Mouse (Mus musculus) naive thymus-derived CD4-positive, alpha-beta T cell, adult 2 months (primary cell): ENCODE data around the gene Mroh3.

Source experiments
- DNase-seq: peaks from one replicate; pipeline ENCODE4 v3.0.0-alpha.2; 2011; ENCODE audit warnings: low read depth

The Mroh3 gene

GRCm38 (mm10) chr1:136156951-136157350, 55.7 kb downstream of the Mroh3 start:
- no peak for DNase-seq

DNA sequence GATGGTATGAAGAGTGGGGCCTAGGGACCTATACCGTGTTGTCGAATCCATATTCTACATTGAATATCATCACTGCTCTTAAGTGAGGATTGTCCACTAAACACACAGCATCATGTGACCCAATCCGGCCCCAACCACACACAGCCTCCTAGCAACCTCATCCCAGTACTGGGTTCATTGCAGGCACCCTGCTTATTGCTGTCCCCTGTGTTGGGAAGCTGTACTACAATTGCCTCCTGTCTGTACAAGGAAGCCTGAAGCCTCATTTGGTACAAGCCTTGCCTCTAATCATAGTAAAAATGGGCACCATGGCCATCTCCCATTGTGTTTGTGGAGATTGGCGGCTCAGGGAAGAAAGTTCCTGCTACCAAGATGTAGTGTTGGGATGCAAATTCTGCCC, 56.3 kb downstream of the Mroh3 start:
- DNase-seq: no peak

GRCm38 (mm10) chr1:136151371-136151770, 61.3 kb downstream of the Mroh3 start:
- DNase-seq: no peak

DNA sequence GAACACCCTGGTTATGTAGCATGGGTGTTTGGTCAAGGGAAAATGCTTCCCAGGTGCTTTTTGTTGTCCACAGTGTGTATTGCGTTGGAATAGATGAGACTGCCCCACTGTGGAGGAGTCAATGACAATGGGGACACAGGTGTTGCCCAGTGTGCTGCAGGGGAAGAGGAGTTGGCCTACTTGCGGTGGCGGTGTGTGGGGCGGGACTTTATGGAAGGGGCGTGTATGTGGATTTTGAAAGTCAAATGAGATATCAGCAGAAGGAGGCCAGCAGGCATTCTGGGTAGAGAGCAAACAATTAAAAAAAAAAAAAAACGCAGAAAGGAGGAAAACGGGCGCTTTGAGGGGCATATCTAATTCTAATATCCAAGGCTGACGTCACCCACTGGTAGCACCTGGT, 62.9 kb downstream of the Mroh3 start:
- DNase-seq: no peak

DNA sequence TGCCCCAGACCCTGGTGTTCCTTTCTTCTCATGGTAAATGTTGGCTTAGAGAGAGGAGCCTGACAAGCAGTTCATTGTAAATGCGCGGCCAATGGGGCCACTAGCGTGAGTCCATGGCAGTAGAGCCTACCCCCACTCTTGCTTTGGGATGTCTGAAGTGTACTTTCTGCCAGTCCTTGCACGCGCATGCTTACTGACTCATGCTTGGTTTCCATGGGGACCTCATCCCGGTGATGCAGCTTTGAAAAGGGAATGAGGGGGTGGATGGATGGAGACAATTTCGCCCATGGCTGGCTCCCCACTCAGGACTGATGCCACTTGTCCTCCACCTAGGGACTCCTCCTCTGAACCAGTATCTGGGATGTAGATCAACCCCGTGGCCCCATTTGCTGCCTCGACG, 69.1 kb downstream of the Mroh3 start:
- DNase-seq: no peak

DNA sequence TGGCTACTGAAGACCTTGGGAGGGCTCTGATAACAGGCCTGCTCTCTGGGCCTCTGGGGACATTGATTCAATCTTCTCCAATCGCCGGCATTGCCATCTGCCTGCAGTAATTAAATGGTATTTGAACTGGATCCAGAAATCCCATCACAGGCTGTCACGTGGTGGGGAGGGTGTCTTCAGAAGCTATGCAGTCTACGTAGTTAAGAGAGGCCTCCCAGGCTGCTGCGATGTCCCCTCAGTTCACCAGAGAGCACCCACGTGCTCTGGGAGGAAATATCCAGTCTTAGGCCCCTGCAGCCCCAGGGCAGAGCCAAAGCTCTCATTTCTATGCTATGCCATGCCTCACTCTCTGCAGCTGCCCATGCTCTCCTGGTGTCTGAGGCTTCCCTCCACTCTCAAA, 70.3 kb downstream of the Mroh3 start:
- no peak for DNase-seq

- no peak for DNase-seq
Measured at GRCm38 (mm10) chr1:136141176-136141950, 71.3 kb downstream of the Mroh3 start.

- DNase-seq: peak; percentile 94
Measured at GRCm38 (mm10) chr1:136139990-136140640, 72.5 kb downstream of the Mroh3 start.

DNA sequence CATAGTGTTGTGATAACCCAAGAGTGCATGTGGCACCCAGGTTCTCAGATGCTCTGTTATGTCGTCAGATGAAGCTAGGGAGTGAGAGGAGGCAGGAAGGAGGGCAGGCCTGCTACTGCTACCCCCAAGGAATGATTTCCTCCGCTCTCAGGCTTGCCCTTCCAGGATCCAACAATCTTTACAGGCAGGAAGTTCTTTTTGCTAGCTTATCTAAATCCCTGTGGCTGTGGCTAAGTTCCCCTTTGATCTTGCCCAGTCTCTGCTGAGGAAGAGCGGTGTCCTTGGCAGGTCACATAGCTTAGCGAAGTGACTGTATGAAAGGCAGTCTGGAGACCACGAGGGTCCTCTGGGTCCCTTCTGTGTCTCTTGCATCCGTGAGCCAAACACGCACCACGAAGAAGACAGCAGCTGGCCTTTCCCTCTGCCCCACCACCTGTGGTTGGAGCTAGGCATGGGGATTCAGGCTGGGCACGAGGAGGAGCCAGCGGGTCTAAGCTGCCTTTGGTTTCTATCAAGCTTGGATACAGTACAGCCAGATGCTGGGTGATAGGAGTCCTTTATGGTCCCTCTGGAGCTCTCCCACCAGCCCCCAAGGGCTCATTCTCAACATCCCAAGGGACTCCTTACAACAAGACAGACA, 74.3 kb downstream of the Mroh3 start:
- DNase-seq: peak; percentile 52

DNA sequence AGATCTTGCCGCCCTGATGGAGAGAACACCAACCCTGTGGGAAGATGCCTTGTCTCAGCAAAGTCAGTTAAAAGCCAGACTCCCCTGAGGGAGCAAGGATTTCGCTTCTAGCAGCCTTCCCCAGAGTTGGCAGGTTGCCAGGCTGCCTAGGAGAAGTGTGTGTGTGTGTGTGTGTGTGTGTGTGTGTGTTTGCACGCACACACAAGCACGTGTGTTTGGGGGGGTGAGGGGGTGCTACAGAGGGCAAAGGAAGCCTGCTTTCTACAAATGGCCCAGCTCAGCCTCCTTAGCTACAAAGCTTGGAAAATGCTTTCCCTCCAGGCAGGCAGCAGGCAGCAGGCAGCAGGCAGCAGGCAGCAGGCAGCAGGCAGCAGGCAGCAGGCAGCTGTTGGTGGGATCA, 75.1 kb downstream of the Mroh3 start:
- DNase-seq: peak; percentile 75

DNA sequence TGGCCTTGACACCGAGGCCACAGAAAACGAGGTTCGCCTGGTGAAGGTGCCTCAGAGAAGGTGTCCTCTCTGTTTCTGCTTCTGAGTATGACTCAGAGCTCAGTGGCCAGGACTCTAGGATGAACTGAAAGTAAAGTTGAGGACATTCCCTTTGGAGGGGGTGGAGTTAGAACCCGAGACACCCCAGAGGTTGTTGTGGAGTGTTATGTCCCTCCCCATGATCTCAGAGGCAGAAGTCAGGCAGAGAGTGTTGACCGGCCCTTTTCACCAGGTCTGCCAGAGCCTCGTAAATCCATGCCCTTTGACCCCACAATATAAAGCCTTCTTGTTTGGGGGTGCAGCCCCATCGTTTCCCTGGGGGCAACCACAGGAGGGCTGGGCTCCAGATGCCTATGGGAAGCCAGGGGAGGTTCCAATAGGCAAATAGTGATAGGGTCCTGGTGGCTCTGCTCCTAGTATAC, 75.5 kb downstream of the Mroh3 start:
- DNase-seq: no peak

DNA sequence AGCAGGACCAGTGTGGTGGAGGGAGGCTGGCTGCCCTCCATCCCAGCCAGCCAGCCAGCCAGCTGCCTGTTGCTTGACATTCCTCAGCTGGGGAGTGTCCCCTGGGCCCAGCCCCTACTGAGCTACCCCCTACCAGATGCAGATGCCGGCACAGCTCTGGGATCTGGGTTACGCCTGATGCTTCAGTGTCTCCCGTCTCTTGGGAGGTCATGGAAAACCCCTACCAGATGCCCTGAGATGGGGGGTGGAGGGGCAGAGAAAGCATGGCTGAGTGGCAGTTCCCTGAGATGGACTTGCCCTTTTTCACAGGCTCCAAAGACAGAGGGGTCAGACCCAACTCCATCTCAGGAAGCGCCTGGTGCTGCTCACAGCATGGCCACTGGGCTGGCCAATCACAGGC, 76.1 kb downstream of the Mroh3 start:
- no peak for DNase-seq

DNA sequence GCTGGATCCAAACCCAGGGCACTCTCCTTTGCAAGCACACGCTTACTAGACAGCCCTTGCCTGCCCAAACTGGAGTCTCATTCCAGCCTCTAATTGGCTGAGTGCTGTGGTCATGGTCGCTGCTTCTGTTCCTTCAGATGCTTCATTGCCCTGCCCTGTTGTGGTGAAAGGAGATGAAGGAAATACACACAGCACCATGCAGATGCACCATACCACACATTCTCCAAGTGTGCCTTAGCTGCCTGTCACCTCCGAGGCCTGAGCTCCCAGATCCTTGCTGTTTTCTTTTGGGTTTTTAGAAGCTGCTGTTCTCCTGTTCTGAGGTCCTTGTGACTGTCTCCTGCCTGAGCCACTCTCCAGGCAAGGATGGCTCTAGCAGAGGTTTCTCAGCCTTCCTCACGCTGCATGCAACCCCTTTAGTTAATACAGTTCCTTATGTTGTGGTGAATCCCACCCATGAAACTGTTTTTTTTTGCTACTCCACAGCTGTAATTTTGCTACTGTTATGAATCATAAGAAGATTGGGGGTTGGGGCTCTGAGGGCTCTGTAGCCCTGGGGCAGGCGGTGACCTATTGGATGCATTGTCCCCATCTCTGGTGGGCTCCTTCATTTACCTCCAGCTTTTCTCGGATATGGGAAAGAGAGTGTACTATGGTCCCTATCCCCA, 76.7 kb downstream of the Mroh3 start:
- peak; percentile 61 for DNase-seq

GRCm38 (mm10) chr1:136135046-136135445, 77.6 kb downstream of the Mroh3 start:
- peak; percentile 88 for DNase-seq

DNA sequence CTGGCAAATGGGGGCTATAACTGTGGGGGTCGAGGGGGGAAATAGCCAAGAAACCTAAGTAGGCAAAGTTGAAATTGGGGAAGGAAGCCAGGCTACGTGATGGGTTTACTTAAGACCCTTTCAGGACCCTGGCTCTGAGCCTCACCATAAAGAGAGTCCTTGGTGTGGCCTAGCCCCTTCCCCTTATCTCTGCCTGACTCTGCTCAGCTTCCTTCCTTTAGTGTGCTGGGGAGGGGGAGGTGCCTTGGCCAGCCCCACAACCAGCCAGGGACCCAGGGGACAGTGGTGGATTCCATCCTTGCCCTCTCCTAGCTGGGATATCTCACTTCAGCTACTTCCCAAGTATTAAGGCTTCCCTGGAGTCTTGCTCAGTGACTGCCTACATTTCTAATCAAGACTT, 78.1 kb downstream of the Mroh3 start:
- DNase-seq: no peak

- no peak for DNase-seq
Measured at GRCm38 (mm10) chr1:136133570-136134240, 78.9 kb downstream of the Mroh3 start.

DNA sequence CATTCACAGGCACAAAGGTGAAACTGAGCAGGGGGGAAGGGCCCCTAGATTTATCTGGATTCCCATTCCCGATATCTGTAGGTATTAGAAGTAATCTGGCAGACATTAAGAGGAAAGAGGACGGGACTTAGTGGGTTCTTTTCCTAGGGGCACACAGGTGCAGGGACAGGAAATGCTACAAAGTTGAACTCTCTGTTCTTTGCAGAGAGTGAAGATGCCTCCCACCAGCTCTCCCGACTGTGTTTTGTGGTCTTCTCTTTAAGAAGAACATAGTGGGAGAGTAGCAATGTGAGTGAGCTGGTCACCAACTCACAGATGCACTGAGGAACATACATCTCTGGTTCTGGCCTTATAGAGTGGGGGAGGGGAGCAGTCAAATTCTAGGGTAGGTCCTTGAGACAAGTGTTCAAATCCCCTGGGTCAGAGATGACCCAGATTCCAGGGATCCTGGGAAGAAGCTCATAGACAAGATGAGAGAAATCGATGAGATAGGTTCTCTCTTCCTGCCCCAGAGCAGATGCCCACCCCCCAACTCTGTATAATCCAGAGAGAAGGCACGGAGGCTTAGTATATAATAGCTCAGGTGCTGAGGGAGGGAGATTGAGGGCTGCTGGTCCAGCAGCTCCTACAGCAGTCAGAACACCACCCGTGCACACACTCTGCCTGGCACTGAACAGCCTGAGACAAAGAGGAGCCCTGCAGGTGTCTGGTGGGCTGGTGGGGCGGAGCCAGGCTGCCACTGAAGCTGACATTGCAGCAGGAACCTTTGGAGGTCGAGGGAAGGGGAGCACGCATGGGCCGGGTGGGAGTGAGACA, 80.0 kb downstream of the Mroh3 start:
- peak; percentile 46 for DNase-seq
